Mouse (Mus musculus) heart, embryonic 12.5 days (tissue): ENCODE data around the gene Bok. TPM values are rescaled to one million over a fixed set of nuclear protein-coding genes. Genes with fewer than 3 reads are reported as not detected.

Experiments used
- ATAC-seq: fragments of 200-750 bp; cut with Nextera tagmentation; 2 replicates; pipeline ENCODE4 v1.8.0; 2017; ENCODE audit warnings: moderate TSS enrichment, moderate library complexity; ENCODE audit not compliant: insufficient number of reproducible peaks, low FRiP score
- H3K27ac ChIP-seq: fragments of 300-500 bp; sonication (generic); 2 replicates; pipeline ENCODE4 v1.5.1; 2016; ENCODE audit warnings: mild to moderate bottlenecking, moderate library complexity; ENCODE audit not compliant: poor library complexity, severe bottlenecking
- H3K27me3 ChIP-seq: fragments of 300-500 bp; sonication (generic); replicated peaks from 2 replicates; pipeline ENCODE4 v1.6.1; 2016; ENCODE audit warnings: mild to moderate bottlenecking, moderate library complexity
- H3K36me3 ChIP-seq: fragments of 300-500 bp; sonication (generic); 2 replicates; pipeline ENCODE4 v1.6.1; 2016; ENCODE audit warnings: mild to moderate bottlenecking, moderate library complexity
- H3K4me1 ChIP-seq: fragments of 300-500 bp; sonication (generic); replicated peaks from 2 replicates; pipeline ENCODE4 v1.6.1; 2016; ENCODE audit warnings: mild to moderate bottlenecking
- H3K4me2 ChIP-seq: fragments of 300-500 bp; sonication (generic); 2 replicates; pipeline ENCODE4 v1.6.1; 2016; ENCODE audit warnings: mild to moderate bottlenecking, moderate library complexity
- H3K4me3 ChIP-seq: fragments of 300-500 bp; sonication (generic); 2 replicates; pipeline ENCODE4 v1.5.1; 2016; ENCODE audit warnings: mild to moderate bottlenecking
- H3K9ac ChIP-seq: fragments of 300-500 bp; sonication (generic); 2 replicates; pipeline ENCODE4 v1.6.1; 2016; ENCODE audit warnings: mild to moderate bottlenecking, moderate library complexity
- H3K9me3 ChIP-seq: fragments of 300-500 bp; sonication (generic); replicated peaks from 2 replicates; pipeline ENCODE4 v1.6.1; 2016; ENCODE audit warnings: mild to moderate bottlenecking, moderate library complexity
- WGBS: fragments of 180-500 bp; shearing (Covaris S2); methylation state at CpG from one replicate; pipeline ENCODE4 v1.1.7; 2016; 5-methylcytosine and 5-hydroxymethylcytosine counted together
- polyA plus RNA-seq: library from polyadenylated mRNA; unstranded; fragments of >200 nt; fragmentation: Nextera tagmentation; extraction: Ambion mirVana; gene quantifications from 2 replicates; pipeline ENCODE4 v1.2.1, GENCODE M21; 2016

The Bok gene
- polyA plus RNA-seq, 1 experiment from 2014 or later: 48.1 TPM

GRCm38 (mm10) chr1:93716166-93716565 is 30.7 kb downstream of the Bok start:
- WGBS: 44% methylated on average over 2 of the region's 2 CpGs
- H3K27ac ChIP-seq: 0 out of 2 replicates have a peak overlapping the region, but pooled peaks have one; percentile 48
- no peaks in the 10 kb centered on the region for H3K27me3 ChIP-seq

GRCm38 (mm10) chr1:93721557-93721956 is 36.1 kb downstream of the Bok start:
- Histone ChIP-seq H3K36me3 (peaks cover 18% of the 10 kb centered on the region), H3K4me2 (no peak overlapping the region), H3K4me3 (no peak overlapping the region), H3K27ac (no peak overlapping the region), H3K27me3 (no peaks in the 10 kb centered on the region), H3K9me3 (no peaks in the 10 kb centered on the region), H3K9ac (no peak overlapping the region), H3K4me1 (peaks cover 21% of the 10 kb centered on the region)
- 72% methylated on average over 7 of the region's 7 CpGs for WGBS
- ATAC-seq: no peak

More at GRCm38 (mm10) chr1:93716166-93716565, 30.7 kb downstream of the Bok start:
- no peak overlapping the region for H3K4me3 ChIP-seq
- H3K9me3 ChIP-seq: no peaks in the 10 kb centered on the region
- no peak overlapping the region for H3K4me2 ChIP-seq
- peaks cover 35% of the 10 kb centered on the region for H3K36me3 ChIP-seq
- peaks cover 23% of the 10 kb centered on the region for H3K4me1 ChIP-seq
- no peak for ATAC-seq
- no peak overlapping the region for H3K9ac ChIP-seq

GRCm38 (mm10) chr1:93724623-93725022 is 39.2 kb downstream of the Bok start:
- Histone ChIP-seq H3K9ac (no peak overlapping the region), H3K4me3 (no peak overlapping the region), H3K9me3 (no peaks in the 10 kb centered on the region), H3K36me3 (peaks cover 16% of the 10 kb centered on the region), H3K27me3 (no peaks in the 10 kb centered on the region), H3K4me1 (peaks cover 23% of the 10 kb centered on the region), H3K27ac (no peak overlapping the region), H3K4me2 (no peak overlapping the region)
- ATAC-seq: no peak
- 85% methylated on average over 3 of the region's 3 CpGs for WGBS

- H3K4me3 ChIP-seq: no peak overlapping the region
- ATAC-seq: no peak
- H3K4me1 ChIP-seq: peaks cover 20% of the 10 kb centered on the region
- peaks cover 16% of the 10 kb centered on the region for H3K36me3 ChIP-seq
- no peak overlapping the region for H3K4me2 ChIP-seq
- H3K9ac ChIP-seq: no peak overlapping the region
- H3K9me3 ChIP-seq: no peaks in the 10 kb centered on the region
- 71% methylated on average over 5 of the region's 5 CpGs for WGBS
- no peaks in the 10 kb centered on the region for H3K27me3 ChIP-seq
- H3K27ac ChIP-seq: no peak overlapping the region
Measured at GRCm38 (mm10) chr1:93725665-93726064, 40.2 kb downstream of the Bok start.

- peaks cover 22% of the 10 kb centered on the region for H3K4me1 ChIP-seq
- H3K9me3 ChIP-seq: no peaks in the 10 kb centered on the region
- H3K4me2 ChIP-seq: no peak overlapping the region
- H3K27ac ChIP-seq: no peak overlapping the region
- H3K27me3 ChIP-seq: no peaks in the 10 kb centered on the region
- H3K36me3 ChIP-seq: peaks cover 16% of the 10 kb centered on the region
- ATAC-seq: no peak
- 86% methylated on average over 3 of the region's 3 CpGs for WGBS
- no peak overlapping the region for H3K9ac ChIP-seq
- H3K4me3 ChIP-seq: no peak overlapping the region
Measured at GRCm38 (mm10) chr1:93726116-93726515, 40.7 kb downstream of the Bok start.

GRCm38 (mm10) chr1:93726974-93727373 is 41.5 kb downstream of the Bok start:
- Histone ChIP-seq H3K4me2 (no peak overlapping the region), H3K27me3 (no peaks in the 10 kb centered on the region), H3K4me3 (no peak overlapping the region), H3K4me1 (peaks cover 28% of the 10 kb centered on the region), H3K9me3 (no peaks in the 10 kb centered on the region), H3K9ac (no peak overlapping the region), H3K36me3 (peaks cover 16% of the 10 kb centered on the region), H3K27ac (no peak overlapping the region)
- 0 out of 2 replicates have a peak, but pooled peaks have one; percentile 31 for ATAC-seq
- WGBS: 52% methylated on average over 3 of the region's 3 CpGs

- Histone ChIP-seq H3K4me2 (peak overlapping the region; percentile 46; the same call in 1 of the 2 replicates), H3K27me3 (no peaks in the 10 kb centered on the region), H3K4me3 (no peak overlapping the region), H3K9me3 (no peaks in the 10 kb centered on the region), H3K36me3 (0 out of 2 replicates have a peak, but pooled peaks cover 3% of the 10 kb centered on the region), H3K27ac (no peak overlapping the region; the same call in 1 of the 2 replicates), H3K9ac (peak overlapping the region; percentile 51; the same call in 1 of the 2 replicates), H3K4me1 (peaks cover 24% of the 10 kb centered on the region)
- ATAC-seq: no peak
- WGBS: 82% methylated on average over 5 of the region's 5 CpGs
Measured at GRCm38 (mm10) chr1:93731103-93731502, 45.6 kb downstream of the Bok start.

GRCm38 (mm10) chr1:93731880-93732281 is 46.4 kb downstream of the Bok start:
- Histone ChIP-seq H3K4me1 (peaks cover 22% of the 10 kb centered on the region), H3K9me3 (no peaks in the 10 kb centered on the region), H3K9ac (no peak overlapping the region), H3K4me3 (no peak overlapping the region), H3K36me3 (0 out of 2 replicates have a peak, but pooled peaks cover 3% of the 10 kb centered on the region), H3K27ac (no peak overlapping the region), H3K27me3 (no peaks in the 10 kb centered on the region), H3K4me2 (no peak overlapping the region)
- ATAC-seq: no peak
- WGBS: 13% methylated on average over 3 of the region's 3 CpGs

- H3K9ac ChIP-seq: no peak overlapping the region
- ATAC-seq: no peak
- H3K4me2 ChIP-seq: no peak overlapping the region
- H3K9me3 ChIP-seq: no peaks in the 10 kb centered on the region
- no peak overlapping the region for H3K4me3 ChIP-seq
- H3K27ac ChIP-seq: no peak overlapping the region
- 85% methylated on average over 3 of the region's 3 CpGs for WGBS
- H3K36me3 ChIP-seq: 0 out of 2 replicates have a peak, but pooled peaks cover 3% of the 10 kb centered on the region
- no peaks in the 10 kb centered on the region for H3K27me3 ChIP-seq
- H3K4me1 ChIP-seq: peaks cover 28% of the 10 kb centered on the region
Measured at GRCm38 (mm10) chr1:93735859-93736258, 50.4 kb downstream of the Bok start.

- no peak for ATAC-seq
- H3K9ac ChIP-seq: no peak overlapping the region
- 89% methylated on average over 5 of the region's 5 CpGs for WGBS
- H3K36me3 ChIP-seq: 0 out of 2 replicates have a peak, but pooled peaks cover 3% of the 10 kb centered on the region
- H3K4me2 ChIP-seq: no peak overlapping the region
- no peak overlapping the region for H3K27ac ChIP-seq
- H3K4me1 ChIP-seq: peaks cover 29% of the 10 kb centered on the region
- H3K27me3 ChIP-seq: no peaks in the 10 kb centered on the region
- H3K4me3 ChIP-seq: no peak overlapping the region
- no peaks in the 10 kb centered on the region for H3K9me3 ChIP-seq
Measured at GRCm38 (mm10) chr1:93737711-93738110, 52.3 kb downstream of the Bok start.

GRCm38 (mm10) chr1:93740671-93741070 is 55.2 kb downstream of the Bok start:
- Histone ChIP-seq H3K4me3 (no peak overlapping the region), H3K27ac (no peak overlapping the region), H3K9me3 (no peaks in the 10 kb centered on the region), H3K27me3 (no peaks in the 10 kb centered on the region), H3K9ac (no peak overlapping the region), H3K4me2 (no peak overlapping the region), H3K4me1 (peaks cover 30% of the 10 kb centered on the region), H3K36me3 (peaks cover 14% of the 10 kb centered on the region)
- no peak for ATAC-seq
- 92% methylated on average over 2 of the region's 2 CpGs for WGBS

GRCm38 (mm10) chr1:93741987-93742386 is 56.5 kb downstream of the Bok start:
- ATAC-seq: 0 out of 2 replicates have a peak, but pooled peaks have one; percentile 49
- H3K4me3 ChIP-seq: no peak overlapping the region
- no peak overlapping the region for H3K9ac ChIP-seq
- peaks cover 33% of the 10 kb centered on the region for H3K4me1 ChIP-seq
- H3K27ac ChIP-seq: peak overlapping the region; percentile 69
- H3K4me2 ChIP-seq: peak overlapping the region; percentile 37
- no peaks in the 10 kb centered on the region for H3K27me3 ChIP-seq
- H3K36me3 ChIP-seq: peaks cover 21% of the 10 kb centered on the region
- no peaks in the 10 kb centered on the region for H3K9me3 ChIP-seq
- WGBS: 5% methylated on average over 4 of the region's 4 CpGs
